Mouse (Mus musculus): ENCODE results near the gene Resp18.

- no peak for TF ChIP-seq POLR2A (IDR thresholded peaks at IDR 0.05; ENCODE audit: borderline replicate concordance, control insufficient read depth, low read depth, low read length)
- no peak for TF ChIP-seq CTCF (IDR thresholded peaks at IDR 0.05; ENCODE audit: control insufficient read depth, insufficient read depth, low read length)
These were observed 55.3 kb downstream of the Resp18 start for GRCm38 (mm10) chr1:75222926-75223325.

Data from bone marrow, adult 2 months (tissue).